Mouse (Mus musculus) G1E (cell line): Measurements from ENCODE around the gene Ugt1a6a.
"Not testable (repeated sequence)": the region's sequence is repeated elsewhere in the genome, so short reads cannot be mapped to it uniquely, and the experiment has no call there.

ENCODE experiments used
- CTCF ChIP-seq: IDR thresholded peaks from 2 replicates; pipeline ENCODE4 v1.5.1; 2012; ENCODE audit warnings: low read depth, low read length, inconsistent platforms, mixed read lengths
- GATA1 ChIP-seq: IDR thresholded peaks from 2 replicates; pipeline ENCODE4 v1.6.1; 2012; ENCODE audit warnings: borderline replicate concordance, low read length, inconsistent platforms, mixed read lengths
- GATA2 ChIP-seq: IDR thresholded peaks from 2 replicates; pipeline ENCODE4 v1.6.1; 2012; ENCODE audit warnings: low read depth, low read length, inconsistent platforms, borderline replicate concordance
- POLR2AphosphoS5 ChIP-seq: IDR thresholded peaks from 2 replicates; pipeline ENCODE4 v1.6.1; 2012; ENCODE audit warnings: low read depth, low read length, inconsistent platforms; ENCODE audit not compliant: insufficient replicate concordance
- TAL1 ChIP-seq: conservative IDR thresholded peaks from 2 replicates; pipeline ENCODE4 v1.6.1; 2012; ENCODE audit warnings: low read depth, low read length, inconsistent platforms, mixed read lengths

DNA sequence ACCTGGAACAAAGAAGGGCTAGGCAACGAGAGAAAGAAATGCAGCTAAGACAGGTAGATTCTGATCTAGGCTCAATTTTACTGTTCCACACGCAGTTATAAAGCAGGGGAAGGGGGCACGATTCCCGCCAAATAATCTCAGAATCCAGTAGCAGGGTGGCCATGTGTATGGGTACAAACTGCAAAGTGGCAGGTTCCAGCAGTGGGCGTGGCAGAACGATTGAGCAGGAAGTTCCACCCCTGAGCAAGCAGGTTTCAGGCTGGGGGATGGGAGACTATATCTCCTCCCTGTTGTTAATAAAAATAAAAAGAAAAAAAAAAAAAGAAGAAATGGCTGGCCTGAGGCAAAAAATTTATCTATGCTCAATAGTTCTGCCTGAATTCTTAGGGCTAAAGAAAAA is 21.8 kb upstream of the Ugt1a6a start:
- TF ChIP-seq CTCF, GATA1, TAL1, POLR2AphosphoS5, GATA2: not testable (repeated sequence)
